Mouse (Mus musculus) neutrophil, adult 5-6 weeks (primary cell): ENCODE measurements at regions not wholly inside any gene's neighbourhood (a gene's known extent, or its start where the extent isn't known, plus 50 kb on each side); places are given as distances from the start of the nearest gene placed in this dataset.

ENCODE experiments used
- ATAC-seq: fragments of 151-379, 151-347 bp; 2 replicates; pipeline ENCODE4 v1.8.0; 2017; ENCODE audit warnings: mild to moderate bottlenecking, moderate TSS enrichment; ENCODE audit not compliant: insufficient number of reproducible peaks, poor library complexity, low FRiP score, severe bottlenecking; ENCODE audit errors: extremely low read depth

GRCm38 (mm10) chr17:88274720-88275433 lies 165.6 kb upstream of the Foxn2 start:
- ATAC-seq, result no peak

- ATAC-seq, result no peak
Observed at GRCm38 (mm10) chr17:88279656-88280055, 160.9 kb upstream of the Foxn2 start.

GRCm38 (mm10) chr17:88282711-88283110 lies 157.8 kb upstream of the Foxn2 start:
- no peak for ATAC-seq

- ATAC-seq, result peak; percentile 39; the same call in 1 of the 2 replicates
Observed at GRCm38 (mm10) chr17:88284477-88284876, 156.0 kb upstream of the Foxn2 start.

- ATAC-seq, result no peak
Observed at GRCm38 (mm10) chr17:88287861-88288260, 152.7 kb upstream of the Foxn2 start.

DNA sequence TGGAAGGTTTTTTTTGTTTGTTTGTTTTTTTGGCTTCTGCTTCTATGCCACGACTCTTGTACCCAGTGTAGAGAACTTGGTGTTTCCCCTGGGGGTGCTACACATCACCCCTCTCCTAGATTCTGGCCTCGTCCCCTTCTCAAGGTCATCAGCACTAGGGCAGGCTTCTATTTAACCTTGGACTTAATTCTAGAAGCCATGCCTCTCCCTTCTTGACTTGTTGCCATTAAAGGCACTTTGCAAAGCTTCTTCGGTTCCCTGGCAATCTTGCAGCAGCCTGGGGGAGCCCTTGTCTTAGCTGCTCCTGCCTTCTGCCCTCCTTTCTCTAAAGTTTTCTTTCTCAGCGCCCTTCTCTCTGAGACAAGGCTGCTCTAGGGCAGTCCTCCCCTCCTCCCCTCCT lies 143.0 kb upstream of the Foxn2 start:
- no peak for ATAC-seq

- ATAC-seq, result no peak
Observed at GRCm38 (mm10) chr17:88303991-88304390, 136.5 kb upstream of the Foxn2 start.

- ATAC-seq, result no peak
Observed at GRCm38 (mm10) chr17:88305165-88305564, 135.3 kb upstream of the Foxn2 start.

GRCm38 (mm10) chr17:88306325-88306724 lies 134.2 kb upstream of the Foxn2 start:
- no peak for ATAC-seq

DNA sequence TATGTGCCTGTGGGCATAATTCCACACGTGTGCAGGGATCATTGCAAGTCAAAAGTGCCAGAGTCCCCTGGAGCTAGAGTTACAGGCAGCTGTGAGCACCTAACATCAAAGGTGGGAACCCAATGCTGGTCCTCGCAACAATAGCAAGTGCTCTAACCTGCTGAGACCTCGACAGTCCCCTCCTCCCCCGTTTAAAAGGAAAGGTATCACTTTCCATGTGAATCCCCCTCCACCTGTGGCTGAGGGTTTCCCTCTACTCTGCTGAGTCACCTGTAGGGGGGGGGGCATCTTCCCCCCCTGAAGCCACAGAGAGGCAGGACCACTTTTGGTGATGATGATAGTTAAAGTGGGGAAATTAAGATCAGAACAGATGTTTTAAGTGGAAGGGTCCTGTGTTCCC lies 133.4 kb upstream of the Foxn2 start:
- no peak for ATAC-seq

DNA sequence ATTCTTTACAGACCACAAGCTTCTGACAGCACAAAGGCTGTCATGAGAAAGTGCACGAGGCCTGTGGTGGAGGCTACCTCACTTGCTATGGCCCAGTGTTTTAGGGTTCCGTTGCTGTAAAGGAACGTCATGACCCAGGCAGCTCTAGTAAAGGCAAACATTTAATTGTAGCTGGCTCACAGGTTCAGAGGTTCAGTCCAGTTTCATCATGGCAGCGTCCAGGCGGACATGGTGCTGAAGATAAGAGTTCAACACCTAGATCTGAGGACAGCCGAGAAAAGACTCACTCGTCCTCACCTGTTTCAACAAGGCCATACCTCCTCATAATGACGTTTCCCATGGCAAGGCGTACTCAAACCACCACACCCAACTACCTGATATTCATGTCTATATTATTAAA lies 132.7 kb upstream of the Foxn2 start:
- ATAC-seq, result no peak

GRCm38 (mm10) chr17:88312876-88313275 lies 127.6 kb upstream of the Foxn2 start:
- no peak for ATAC-seq

DNA sequence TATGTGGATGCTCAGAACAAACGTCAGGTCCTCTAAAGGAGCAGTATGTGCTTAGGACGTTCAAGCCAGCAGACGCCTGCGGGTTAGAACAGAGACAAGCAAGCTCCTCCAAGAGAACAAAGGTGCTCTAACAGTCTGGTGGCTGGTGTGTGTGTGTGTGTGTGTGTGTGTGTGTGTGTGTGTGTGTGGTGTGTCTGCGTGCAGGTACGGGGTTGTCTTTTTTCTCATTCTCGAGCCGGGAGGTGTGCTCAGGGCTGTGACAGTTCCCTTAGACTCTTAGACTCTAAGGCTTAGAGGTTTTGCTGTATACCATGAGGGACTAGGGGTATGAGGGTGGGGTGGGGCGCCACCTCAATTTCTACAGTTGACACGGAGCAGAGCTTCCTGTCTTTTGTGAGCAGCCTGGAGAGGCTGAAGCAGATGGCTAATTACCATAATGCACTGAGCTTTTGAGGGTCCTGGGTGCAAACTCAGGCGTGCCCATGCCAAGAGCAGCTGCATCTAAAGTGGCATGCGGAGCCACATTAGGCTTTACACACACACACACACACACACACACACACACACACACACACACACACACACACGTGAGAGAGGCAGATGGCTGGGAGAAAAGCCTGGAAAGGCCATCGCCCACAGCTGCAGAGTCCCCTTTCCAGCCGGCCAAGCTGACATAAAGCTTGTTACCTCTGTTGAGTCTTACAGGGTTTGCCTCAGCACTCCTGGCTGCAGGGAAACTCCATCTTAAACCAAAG lies 124.1 kb upstream of the Foxn2 start:
- no peak for ATAC-seq

DNA sequence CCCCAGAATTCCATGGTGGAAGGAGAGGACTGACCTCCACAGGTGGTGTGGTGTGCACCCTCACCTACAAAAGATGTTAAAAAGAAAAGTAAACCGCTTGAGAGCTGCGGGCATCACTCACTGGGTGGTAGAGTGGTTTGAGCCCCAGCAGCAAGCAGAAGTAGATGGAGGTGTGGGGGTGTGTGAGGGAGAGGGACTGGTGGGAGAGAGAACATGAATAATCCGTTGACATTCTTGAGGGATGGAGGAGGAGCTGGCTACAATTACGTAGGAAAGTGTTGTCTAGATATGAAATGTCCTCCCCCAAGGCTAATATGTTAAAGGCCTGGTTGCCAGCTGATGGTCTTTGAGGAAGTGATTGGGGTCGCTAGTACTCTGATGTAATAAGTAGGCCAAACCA lies 123.2 kb upstream of the Foxn2 start:
- ATAC-seq, result no peak

- ATAC-seq, result no peak
Observed at GRCm38 (mm10) chr17:88317806-88318205, 122.7 kb upstream of the Foxn2 start.

GRCm38 (mm10) chr17:88318207-88318791 lies 122.2 kb upstream of the Foxn2 start:
- ATAC-seq, result no peak

- no peak for ATAC-seq
Observed at GRCm38 (mm10) chr17:88318936-88319335, 121.6 kb upstream of the Foxn2 start.

DNA sequence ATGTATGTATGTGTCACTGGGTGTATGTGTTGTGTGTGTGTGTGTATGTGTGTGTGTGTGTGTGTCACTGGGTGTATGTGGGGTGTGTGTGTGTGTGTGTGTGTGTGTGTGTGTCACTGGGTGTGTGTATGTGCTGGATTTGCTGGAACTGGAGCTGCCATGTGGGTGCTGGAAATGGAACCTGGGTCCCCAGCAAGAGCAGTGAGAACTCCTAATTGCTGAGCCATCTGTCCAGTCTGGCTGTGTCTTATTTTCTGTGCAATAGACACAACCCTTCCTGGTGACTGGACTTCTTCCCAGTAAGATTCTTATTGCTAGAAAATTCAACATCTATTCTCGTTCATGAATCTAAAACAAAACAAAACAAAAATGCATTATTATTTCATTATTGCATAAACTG lies 119.8 kb upstream of the Foxn2 start:
- ATAC-seq, result no peak

DNA sequence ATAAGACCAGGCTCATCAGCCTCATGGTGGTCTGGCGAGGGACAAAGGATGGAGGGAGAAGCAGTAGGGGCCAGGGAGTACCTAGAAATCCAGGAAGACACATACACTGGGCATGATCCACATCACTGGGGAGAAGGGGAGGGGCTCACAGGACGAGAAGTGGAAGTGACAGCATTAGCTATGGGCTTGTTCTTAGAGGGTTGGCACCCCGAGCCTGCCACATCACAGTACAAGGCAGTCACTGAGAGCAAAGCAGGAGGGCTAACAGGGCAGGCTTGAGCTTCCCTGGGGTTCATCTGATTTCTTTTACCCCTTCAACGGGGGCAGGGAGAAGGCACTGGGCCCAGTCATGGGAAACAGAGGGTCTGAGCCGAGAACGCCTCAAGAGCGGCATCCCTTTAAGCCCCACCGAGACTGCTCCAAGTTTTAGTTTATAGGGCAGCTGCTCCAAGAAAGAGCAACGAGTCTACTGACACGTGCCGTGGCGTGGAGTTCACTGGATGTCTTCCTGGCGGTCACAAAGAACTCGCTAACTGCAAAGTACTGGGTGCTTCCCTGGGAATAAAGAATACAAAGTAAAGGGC lies 115.1 kb upstream of the Foxn2 start:
- ATAC-seq, result no peak
